Mouse (Mus musculus) thymus, adult 2 months (tissue): Measurements from ENCODE around the gene Lgsn. TPM values are rescaled to one million over a fixed set of nuclear protein-coding genes. Genes with fewer than 3 reads are reported as not detected.

ENCODE experiments used
- DNase-seq: peaks from one replicate; pipeline ENCODE4 v3.0.0; 2021
- H3K27ac ChIP-seq: fragments of 200-500 bp; 2 replicates; pipeline ENCODE4 v1.5.1; 2012; ENCODE audit warnings: low read length, control low read depth; ENCODE audit not compliant: control insufficient read depth, insufficient read depth
- H3K27me3 ChIP-seq: fragments of 200-500 bp; 2 replicates; pipeline ENCODE4 v1.6.1; 2012; ENCODE audit warnings: mild to moderate bottlenecking, low read length, moderate library complexity, mixed read lengths; ENCODE audit not compliant: control insufficient read depth, insufficient read depth
- H3K36me3 ChIP-seq: fragments of 200-500 bp; 2 replicates; pipeline ENCODE4 v1.6.1; 2012; ENCODE audit warnings: mild to moderate bottlenecking, low read length, moderate library complexity; ENCODE audit not compliant: control insufficient read depth, insufficient read depth
- H3K4me1 ChIP-seq: fragments of 200-500 bp; replicated peaks from 2 replicates; pipeline ENCODE4 v1.6.1; 2012; ENCODE audit warnings: low read length; ENCODE audit not compliant: control insufficient read depth, insufficient read depth
- H3K4me3 ChIP-seq: fragments of 200-500 bp; 2 replicates; pipeline ENCODE4 v1.5.1; 2012; ENCODE audit warnings: mild to moderate bottlenecking, low read length, control low read depth, moderate library complexity; ENCODE audit not compliant: control insufficient read depth, insufficient read depth
- CTCF ChIP-seq: fragments of 200-500 bp; IDR thresholded peaks from 2 replicates; pipeline ENCODE4 v1.5.1; 2012; ENCODE audit warnings: mild to moderate bottlenecking, control low read depth, low read length, moderate library complexity, borderline replicate concordance; ENCODE audit not compliant: control insufficient read depth, poor library complexity, insufficient read depth; ENCODE audit errors: extremely low read depth
- POLR2A ChIP-seq: fragments of 200-500 bp; IDR thresholded peaks from 2 replicates; pipeline ENCODE4 v1.6.1; 2012; ENCODE audit warnings: mild to moderate bottlenecking, low read length, control low read depth, moderate library complexity; ENCODE audit not compliant: control insufficient read depth, poor library complexity, insufficient read depth; ENCODE audit errors: extremely low read depth
- WGBS: fragments of 180-500 bp; shearing (Covaris S2); methylation state at CpG from one replicate; pipeline ENCODE4 v1.1.7; 2018; 5-methylcytosine and 5-hydroxymethylcytosine counted together
- polyA plus RNA-seq: library from polyadenylated mRNA; depleted of rRNA; stranded (reverse); fragments of >200 nt; gene quantifications from 2 replicates; pipeline ENCODE4 v1.2.3, GENCODE M21; 2012

Gene Lgsn
- polyA plus RNA-seq, 1 experiment, result not detected

- no peak overlapping the region for H3K27ac ChIP-seq
- 76% methylated on average over 2 of the region's 2 CpGs for WGBS
- TF ChIP-seq POLR2A (no peak), CTCF (no peak)
- no peaks in the 10 kb centered on the region for H3K4me1 ChIP-seq
- no peaks in the 10 kb centered on the region for H3K36me3 ChIP-seq
- DNase-seq, result no peak
- H3K4me3 ChIP-seq, result no peak overlapping the region
- H3K27me3 ChIP-seq, result no peaks in the 10 kb centered on the region
Measured at GRCm38 (mm10) chr1:31152799-31153426, 23.3 kb upstream of the Lgsn start.

- Histone ChIP-seq H3K36me3 (no peaks in the 10 kb centered on the region), H3K27ac (no peak overlapping the region), H3K4me1 (no peaks in the 10 kb centered on the region), H3K27me3 (no peaks in the 10 kb centered on the region), H3K4me3 (no peak overlapping the region)
- 15% methylated on average over 7 of the region's 7 CpGs for WGBS
- peak; percentile 6 for DNase-seq
- TF ChIP-seq CTCF, result no peak
- no peak for TF ChIP-seq POLR2A
Measured at GRCm38 (mm10) chr1:31153793-31154349, 22.3 kb upstream of the Lgsn start.

GRCm38 (mm10) chr1:31156185-31156584 is 20.0 kb upstream of the Lgsn start:
- Histone ChIP-seq H3K27ac (no peak overlapping the region), H3K4me3 (no peak overlapping the region), H3K27me3 (no peaks in the 10 kb centered on the region), H3K36me3 (no peaks in the 10 kb centered on the region), H3K4me1 (no peaks in the 10 kb centered on the region)
- 96% methylated on average over 2 of the region's 2 CpGs for WGBS
- TF ChIP-seq CTCF, result no peak
- TF ChIP-seq POLR2A, result no peak
- DNase-seq, result no peak

- H3K36me3 ChIP-seq, result no peaks in the 10 kb centered on the region
- WGBS, result 91% methylated on average over 2 of the region's 2 CpGs
- H3K4me3 ChIP-seq, result no peak overlapping the region
- no peak for DNase-seq
- H3K27me3 ChIP-seq, result no peaks in the 10 kb centered on the region
- no peak overlapping the region for H3K27ac ChIP-seq
- no peaks in the 10 kb centered on the region for H3K4me1 ChIP-seq
- TF ChIP-seq CTCF (no peak), POLR2A (no peak)
Measured at GRCm38 (mm10) chr1:31156884-31157283, 19.3 kb upstream of the Lgsn start.

GRCm38 (mm10) chr1:31164527-31165189 is 11.5 kb upstream of the Lgsn start:
- no peaks in the 10 kb centered on the region for H3K27me3 ChIP-seq
- TF ChIP-seq POLR2A, result no peak
- no peak for TF ChIP-seq CTCF
- WGBS, result 88% methylated on average over 18 of the region's 18 CpGs
- H3K36me3 ChIP-seq, result no peaks in the 10 kb centered on the region
- no peaks in the 10 kb centered on the region for H3K4me1 ChIP-seq
- no peak overlapping the region for H3K27ac ChIP-seq
- H3K4me3 ChIP-seq, result no peak overlapping the region
- no peak for DNase-seq

- Histone ChIP-seq H3K4me1 (no peaks in the 10 kb centered on the region), H3K27me3 (no peaks in the 10 kb centered on the region), H3K27ac (no peak overlapping the region), H3K4me3 (no peak overlapping the region), H3K36me3 (no peaks in the 10 kb centered on the region)
- no peak for DNase-seq
- WGBS, result 78% methylated on average over 7 of the region's 7 CpGs
- TF ChIP-seq POLR2A (no peak), CTCF (no peak)
Measured at GRCm38 (mm10) chr1:31165326-31166121, 10.7 kb upstream of the Lgsn start.
